Mouse (Mus musculus): Measurements from ENCODE around the gene Smtnl2. TPM values are rescaled to one million over a fixed set of nuclear protein-coding genes. Genes with fewer than 3 reads are reported as not detected.
A peak's percentile ranks its signal among the peaks of the same experiment; 100 is the strongest.

Smtnl2 gene
- total RNA-seq, 2 experiments from 2014 or later: 3.0 to 4.4 TPM

- DNase-seq (ENCODE audit: low spot score in 2 of 2): peak; percentile 65 to 83
Observed at GRCm38 (mm10) chr11:72428694-72429093, 17.2 kb upstream of the Smtnl2 start.

- no peak for DNase-seq (ENCODE audit: low spot score in 2 of 2)
Observed at GRCm38 (mm10) chr11:72426884-72427283, 15.4 kb upstream of the Smtnl2 start.

GRCm38 (mm10) chr11:72425201-72425600 lies 13.7 kb upstream of the Smtnl2 start:
- no peak for DNase-seq (ENCODE audit: low spot score in 2 of 2)

- DNase-seq (ENCODE audit: low spot score in 2 of 2): no peak
Observed at GRCm38 (mm10) chr11:72423686-72424085, 12.2 kb upstream of the Smtnl2 start.

GRCm38 (mm10) chr11:72421518-72422278 lies 10.2 kb upstream of the Smtnl2 start:
- no peak for DNase-seq (ENCODE audit: low spot score in 2 of 2)

- DNase-seq (ENCODE audit: low spot score in 2 of 2): peak in 1 of 2 experiments; percentile 51
Observed at GRCm38 (mm10) chr11:72420460-72421122, 9.1 kb upstream of the Smtnl2 start.

GRCm38 (mm10) chr11:72419006-72419405 lies 7.5 kb upstream of the Smtnl2 start:
- DNase-seq (ENCODE audit: low spot score in 2 of 2): no peak

- DNase-seq (ENCODE audit: low spot score in 2 of 2): no peak
Observed at GRCm38 (mm10) chr11:72418227-72418626, 6.7 kb upstream of the Smtnl2 start.

- no peak for DNase-seq (ENCODE audit: low spot score in 2 of 2)
Observed at GRCm38 (mm10) chr11:72417376-72417775, 5.9 kb upstream of the Smtnl2 start.

GRCm38 (mm10) chr11:72416666-72417065 lies 5.2 kb upstream of the Smtnl2 start:
- no peak for DNase-seq (ENCODE audit: low spot score in 2 of 2)

- DNase-seq (ENCODE audit: low spot score in 2 of 2): no peak
Observed at GRCm38 (mm10) chr11:72415155-72415554, 3.6 kb upstream of the Smtnl2 start.

GRCm38 (mm10) chr11:72413601-72414190 lies 2.2 kb upstream of the Smtnl2 start:
- DNase-seq (ENCODE audit: low spot score in 2 of 2): no peak

GRCm38 (mm10) chr11:72413016-72413415 lies 1.5 kb upstream of the Smtnl2 start:
- DNase-seq (ENCODE audit: low spot score in 2 of 2): no peak

- no peak for DNase-seq (ENCODE audit: low spot score in 2 of 2)
Observed at GRCm38 (mm10) chr11:72411945-72412344, 432 bp upstream of the Smtnl2 start.

- DNase-seq (ENCODE audit: low spot score in 2 of 2): no peak
Observed at GRCm38 (mm10) chr11:72410521-72411092, 906 bp downstream of the Smtnl2 start.

- no peak for DNase-seq (ENCODE audit: low spot score in 2 of 2)
Observed at GRCm38 (mm10) chr11:72409649-72410385, 1.7 kb downstream of the Smtnl2 start.

GRCm38 (mm10) chr11:72408451-72409170 lies 2.9 kb downstream of the Smtnl2 start:
- no peak for DNase-seq (ENCODE audit: low spot score in 2 of 2)

GRCm38 (mm10) chr11:72407574-72407973 lies 3.9 kb downstream of the Smtnl2 start:
- no peak for DNase-seq (ENCODE audit: low spot score in 2 of 2)

- no peak for DNase-seq (ENCODE audit: low spot score in 2 of 2)
Observed at GRCm38 (mm10) chr11:72407081-72407480, 4.4 kb downstream of the Smtnl2 start.

GRCm38 (mm10) chr11:72406079-72406675 lies 5.3 kb downstream of the Smtnl2 start:
- no peak for DNase-seq (ENCODE audit: low spot score in 2 of 2)
